Mouse (Mus musculus) erythroblast, embryonic 14.5 days (primary cell): ENCODE data around the gene Rnf208.

Experiments used
- GATA1 ChIP-seq: IDR thresholded peaks from 2 replicates; pipeline ENCODE4 v1.6.1; 2012; ENCODE audit warnings: low read length, inconsistent platforms, mixed read lengths
- TAL1 ChIP-seq: IDR thresholded peaks from 3 replicates; pipeline ENCODE4 v1.6.1; 2012; ENCODE audit warnings: low read length, inconsistent platforms, mixed read lengths

DNA sequence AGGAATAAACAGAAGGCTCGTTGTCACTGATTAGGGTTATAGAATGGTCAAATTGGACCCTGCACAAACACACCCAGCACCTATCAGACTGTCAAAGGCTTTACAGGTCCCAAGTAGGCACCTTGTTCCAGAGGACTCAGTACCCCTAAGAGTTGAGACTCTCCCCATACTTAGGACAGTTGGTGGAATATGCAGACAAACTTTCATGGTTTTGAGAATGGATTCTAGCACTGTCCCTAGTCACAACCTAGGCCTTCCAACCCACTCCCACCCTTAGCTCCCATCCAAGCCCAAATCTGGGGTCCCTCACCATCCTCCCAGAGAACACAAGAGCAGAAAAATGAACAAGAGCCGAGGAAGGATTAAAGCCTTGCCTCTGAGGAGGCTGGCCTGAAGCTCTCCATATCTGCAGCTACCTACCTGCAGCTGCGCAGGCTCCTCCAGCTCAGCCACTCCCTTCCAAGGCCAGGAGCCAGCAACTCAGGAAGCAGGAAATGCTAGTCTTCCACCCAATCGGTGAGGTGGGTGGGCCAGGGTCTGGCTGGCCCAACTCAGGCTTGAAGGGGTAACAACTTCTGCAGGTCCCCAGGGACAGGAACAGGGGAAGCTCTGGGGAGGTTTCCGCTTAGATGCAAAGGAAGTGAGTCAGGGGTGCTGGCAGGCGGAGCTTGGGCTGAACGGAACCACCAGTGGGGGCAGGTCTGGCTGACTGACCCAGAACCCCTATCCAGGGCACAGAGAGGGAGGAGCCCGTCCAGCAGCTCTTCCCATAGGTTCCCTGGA lies 45.7 kb upstream of the Rnf208 start, which contains the start of gene Tor4a:
- TF ChIP-seq GATA1 (no peak), TAL1 (no peak)
